Mouse (Mus musculus) brown adipose tissue, adult 24 weeks (tissue): ENCODE measurements at regions not wholly inside any gene's neighbourhood (a gene's known extent, or its start where the extent isn't known, plus 50 kb on each side); places are given as distances from the start of the nearest gene placed in this dataset.
A peak's percentile ranks its signal among the peaks of the same experiment; 100 is the strongest.

Experiments used
- H3K27ac ChIP-seq: fragments of 200-500 bp; replicated peaks from 2 replicates; pipeline ENCODE4 v1.5.1; 2012; ENCODE audit warnings: low read depth, mild to moderate bottlenecking, low read length
- H3K4me1 ChIP-seq: fragments of 200-500 bp; 2 replicates; pipeline ENCODE4 v1.6.1; 2012; ENCODE audit warnings: low read length, mixed read lengths; ENCODE audit not compliant: control insufficient read depth, insufficient read depth, insufficient read length
- H3K4me3 ChIP-seq: fragments of 200-500 bp; 2 replicates; pipeline ENCODE4 v1.5.1; 2012; ENCODE audit warnings: low read depth, mild to moderate bottlenecking, low read length, moderate library complexity; ENCODE audit not compliant: insufficient read depth

DNA sequence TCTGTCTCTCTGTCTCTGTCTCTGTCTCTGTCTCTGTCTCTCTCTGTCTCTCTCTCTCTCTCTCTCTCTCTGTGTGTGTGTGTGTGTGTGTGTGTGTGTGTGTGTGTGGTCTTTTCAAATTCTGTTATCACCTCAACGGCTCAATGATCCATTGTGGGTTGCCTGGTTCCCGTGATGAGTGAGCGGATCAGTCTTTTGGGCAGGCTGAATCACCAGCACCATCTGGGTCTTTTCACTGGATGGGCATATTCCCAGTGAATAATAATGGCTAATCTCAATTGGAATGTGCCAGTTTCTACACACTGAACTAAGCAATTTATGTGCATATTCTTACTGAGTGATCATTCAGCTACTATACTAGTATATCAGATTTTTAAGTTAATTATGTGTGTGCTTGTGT, 216.4 kb downstream of the Lmx1a start:
- no peak overlapping the region for H3K27ac ChIP-seq
- no peaks in the 10 kb centered on the region for H3K4me1 ChIP-seq
- H3K4me3 ChIP-seq = no peak overlapping the region

DNA sequence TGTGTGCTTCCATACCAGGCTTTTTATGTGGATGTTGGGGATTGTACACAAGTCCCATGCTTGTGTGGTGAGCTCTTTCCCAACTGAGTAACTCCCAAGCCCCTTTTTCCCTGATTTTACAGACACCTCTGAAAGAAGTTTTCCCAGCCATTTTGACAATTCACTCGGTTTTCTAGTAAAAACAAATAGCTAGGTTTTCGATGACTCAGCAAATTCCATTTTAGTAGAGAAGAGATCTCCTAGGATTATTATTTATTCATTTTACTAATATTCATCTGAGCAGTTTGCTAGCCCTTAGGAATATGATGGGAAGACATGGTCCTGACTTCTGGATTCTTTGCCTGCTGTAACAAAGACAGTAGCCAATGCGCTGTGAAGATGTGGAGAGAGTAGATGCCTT, 223.0 kb downstream of the Lmx1a start:
- H3K4me1 ChIP-seq = no peaks in the 10 kb centered on the region

DNA sequence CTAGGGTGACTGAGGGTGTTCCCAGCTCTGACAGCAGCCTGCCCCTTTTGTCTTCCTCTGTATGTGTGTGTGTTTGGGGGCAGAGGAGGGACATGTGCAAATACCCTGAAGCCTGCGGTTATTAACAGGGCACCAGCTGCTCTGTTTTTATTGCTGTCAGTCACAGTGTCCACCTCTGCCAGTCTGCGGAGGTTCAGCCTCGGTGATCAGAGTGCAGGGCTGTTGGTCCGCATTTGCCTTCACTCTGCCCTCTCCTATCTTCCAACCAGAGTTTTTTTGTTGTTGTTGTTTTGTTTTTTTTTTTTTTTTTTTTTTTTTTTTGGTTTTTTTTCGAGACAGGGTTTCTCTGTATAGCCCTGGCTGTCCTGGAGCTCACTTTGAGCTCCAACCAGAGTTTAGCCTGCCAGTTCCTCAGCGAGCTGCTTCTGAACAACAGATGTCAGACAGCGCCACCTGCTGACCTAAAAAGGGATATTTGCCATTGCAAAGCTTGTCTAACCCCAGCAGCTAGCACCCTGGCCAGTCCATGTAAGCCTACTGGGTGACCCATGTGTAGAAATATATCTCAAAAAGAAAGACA, 226.0 kb downstream of the Lmx1a start:
- no peak overlapping the region for H3K4me3 ChIP-seq
- no peaks in the 10 kb centered on the region for H3K4me1 ChIP-seq
- no peak overlapping the region for H3K27ac ChIP-seq

More for the DNA sequence above, 223.0 kb downstream of the Lmx1a start:
- no peak overlapping the region for H3K4me3 ChIP-seq
- no peak overlapping the region for H3K27ac ChIP-seq

DNA sequence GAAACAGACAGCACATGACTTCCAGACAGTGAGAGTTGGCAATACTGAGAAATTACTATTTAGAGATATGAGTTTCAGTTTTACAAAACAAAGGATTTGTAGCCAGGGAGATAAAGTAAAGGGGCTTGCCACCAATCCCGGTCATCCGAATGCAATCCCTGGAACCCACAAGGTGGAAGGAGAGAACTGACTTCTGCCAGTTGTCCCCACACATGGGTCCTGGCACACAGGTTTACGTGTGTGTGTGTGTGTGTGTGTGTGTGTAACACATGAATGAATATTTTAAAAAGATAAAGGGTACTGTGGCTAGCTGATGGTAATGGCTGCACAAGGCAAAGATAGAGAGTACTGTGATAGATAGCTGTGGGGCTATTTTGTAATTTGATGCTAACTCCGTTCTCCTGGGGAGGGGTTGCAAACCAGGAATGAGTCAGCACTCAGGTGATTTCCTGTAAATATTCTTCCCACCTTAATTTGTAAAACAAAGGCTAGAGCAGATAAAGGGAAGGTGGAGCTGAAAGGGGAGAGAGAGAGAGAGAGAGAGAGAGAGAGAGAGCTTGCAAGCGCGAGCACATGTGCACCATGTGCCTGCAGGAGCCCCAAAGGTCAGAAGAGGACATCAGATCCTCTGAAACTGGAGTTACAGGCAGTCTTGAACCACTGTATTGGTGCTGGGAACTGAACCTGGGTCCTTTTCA, 226.7 kb downstream of the Lmx1a start:
- Histone ChIP-seq H3K27ac (no peak overlapping the region), H3K4me3 (no peak overlapping the region)

DNA sequence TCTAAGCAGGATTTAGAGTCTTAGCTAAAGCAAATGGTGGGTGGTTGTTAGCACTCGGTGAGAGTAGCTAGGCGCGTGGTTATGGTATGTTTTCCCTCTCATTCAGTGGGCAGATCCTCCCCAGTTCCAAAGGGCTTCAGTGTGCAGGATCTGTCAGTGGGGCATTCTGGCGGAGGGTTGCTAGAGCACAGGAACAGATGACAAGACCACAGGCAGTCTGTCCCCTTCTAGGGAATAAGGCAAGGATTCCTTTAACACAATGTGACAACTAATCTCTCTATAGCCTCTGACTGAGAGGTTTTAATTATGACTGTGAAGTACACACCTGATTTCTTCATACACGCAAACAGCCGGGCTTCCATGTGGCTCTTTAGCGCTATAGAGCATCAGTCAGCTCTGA, 233.9 kb downstream of the Lmx1a start:
- Histone ChIP-seq H3K4me1 (no peaks in the 10 kb centered on the region), H3K4me3 (no peak overlapping the region), H3K27ac (no peak overlapping the region)

More for the DNA sequence above, 226.7 kb downstream of the Lmx1a start:
- H3K4me1 ChIP-seq = no peaks in the 10 kb centered on the region

- H3K4me3 ChIP-seq = no peak overlapping the region
- no peak overlapping the region for H3K27ac ChIP-seq
- no peaks in the 10 kb centered on the region for H3K4me1 ChIP-seq
Observed at GRCm38 (mm10) chr1:167928060-167928467, 239.0 kb downstream of the Lmx1a start.

- no peak overlapping the region for H3K27ac ChIP-seq
- peak overlapping the region; percentile 33 for H3K4me3 ChIP-seq
- no peaks in the 10 kb centered on the region for H3K4me1 ChIP-seq
Observed at GRCm38 (mm10) chr1:167929729-167930341, 240.8 kb downstream of the Lmx1a start.

DNA sequence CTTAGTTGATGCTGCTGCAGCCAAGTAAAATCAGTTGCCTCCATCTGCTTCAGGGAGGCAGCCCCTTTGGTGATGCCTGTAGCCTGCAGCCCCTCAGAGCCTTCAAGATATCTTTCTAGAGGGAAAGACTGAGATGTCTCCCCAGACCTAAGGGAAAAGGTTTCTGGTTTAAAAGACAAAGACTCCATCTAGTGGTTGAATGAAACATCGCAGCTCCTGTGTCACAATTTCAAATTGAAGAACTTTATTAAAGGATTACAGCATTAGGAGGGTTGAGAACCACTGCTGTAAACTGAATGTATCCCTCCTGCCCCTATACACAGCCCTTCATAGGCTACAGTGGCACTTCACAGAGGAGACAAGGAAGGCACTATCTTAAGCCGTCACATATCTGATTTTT, 243.1 kb downstream of the Lmx1a start:
- Histone ChIP-seq H3K4me1 (no peaks in the 10 kb centered on the region), H3K27ac (no peak overlapping the region), H3K4me3 (no peak overlapping the region)

DNA sequence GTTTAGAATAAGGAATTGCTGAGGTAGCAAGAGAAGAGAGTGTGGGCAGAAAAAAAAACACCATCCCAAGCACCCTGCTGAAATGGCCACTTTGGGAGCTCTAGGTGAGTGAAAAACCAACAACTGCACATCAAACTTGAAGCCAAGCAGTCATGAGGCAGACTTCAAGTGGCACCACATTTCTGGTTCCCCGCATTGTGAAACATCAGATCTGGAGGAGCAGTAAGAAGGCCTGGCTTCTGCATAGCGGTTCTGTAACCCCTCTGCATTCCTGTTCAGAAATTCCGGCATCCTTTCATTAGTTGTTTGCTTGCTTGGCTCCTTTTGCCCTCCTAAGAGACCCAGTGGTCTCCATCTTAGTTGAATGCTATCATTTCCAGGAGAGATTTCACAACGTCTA, 247.7 kb downstream of the Lmx1a start:
- Histone ChIP-seq H3K27ac (no peak overlapping the region), H3K4me3 (no peak overlapping the region), H3K4me1 (no peaks in the 10 kb centered on the region)

- Histone ChIP-seq H3K27ac (no peak overlapping the region), H3K4me1 (no peaks in the 10 kb centered on the region; the same call in 1 of the 2 replicates), H3K4me3 (no peak overlapping the region)
Observed at GRCm38 (mm10) chr1:167938176-167938575, 249.1 kb downstream of the Lmx1a start.

DNA sequence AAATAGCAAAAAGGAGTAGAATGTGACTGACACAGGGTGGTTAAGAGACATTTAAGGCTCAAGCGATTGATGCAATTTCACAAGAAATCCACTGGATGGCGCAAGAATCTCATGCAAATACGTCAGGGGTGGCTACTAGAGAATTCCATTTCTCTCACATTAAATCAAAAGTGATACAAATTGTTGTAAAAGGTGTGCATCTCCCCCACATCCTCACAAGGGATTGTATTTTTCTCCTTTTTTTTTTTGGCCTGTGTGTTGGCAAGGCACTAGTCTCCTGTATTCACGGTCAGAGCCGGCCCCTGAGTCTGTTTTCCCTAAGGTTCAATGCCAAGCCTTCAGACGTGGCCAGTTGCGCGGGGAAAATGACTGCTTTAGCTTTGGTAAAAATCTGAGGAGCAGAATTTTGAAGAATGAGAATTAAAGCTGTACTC, 253.0 kb downstream of the Lmx1a start:
- H3K4me3 ChIP-seq = no peak overlapping the region; the same call in 1 of the 2 replicates
- H3K27ac ChIP-seq = no peak overlapping the region
- no peaks in the 10 kb centered on the region; the same call in 1 of the 2 replicates for H3K4me1 ChIP-seq

DNA sequence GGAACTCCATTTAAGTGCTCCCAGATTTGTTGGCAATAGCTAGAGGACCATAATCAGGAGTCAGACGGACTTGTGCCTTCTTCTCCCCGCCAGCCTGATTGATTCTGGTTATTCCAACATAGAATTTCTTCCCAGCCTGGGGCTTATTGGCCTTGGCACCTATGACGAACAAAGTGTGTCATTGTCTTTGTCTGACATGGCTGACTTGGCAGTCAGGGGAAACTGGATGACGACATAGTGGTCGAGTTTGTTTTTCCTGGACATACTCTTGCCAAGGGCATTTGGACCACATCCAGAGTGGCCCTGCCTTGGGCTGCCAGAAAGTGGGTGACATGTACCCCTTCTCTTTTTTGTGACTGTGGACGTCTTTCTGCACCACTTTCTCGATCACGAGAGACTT, 254.1 kb downstream of the Lmx1a start:
- no peak overlapping the region for H3K4me3 ChIP-seq
- H3K27ac ChIP-seq = no peak overlapping the region
- H3K4me1 ChIP-seq = no peaks in the 10 kb centered on the region; the same call in 1 of the 2 replicates

DNA sequence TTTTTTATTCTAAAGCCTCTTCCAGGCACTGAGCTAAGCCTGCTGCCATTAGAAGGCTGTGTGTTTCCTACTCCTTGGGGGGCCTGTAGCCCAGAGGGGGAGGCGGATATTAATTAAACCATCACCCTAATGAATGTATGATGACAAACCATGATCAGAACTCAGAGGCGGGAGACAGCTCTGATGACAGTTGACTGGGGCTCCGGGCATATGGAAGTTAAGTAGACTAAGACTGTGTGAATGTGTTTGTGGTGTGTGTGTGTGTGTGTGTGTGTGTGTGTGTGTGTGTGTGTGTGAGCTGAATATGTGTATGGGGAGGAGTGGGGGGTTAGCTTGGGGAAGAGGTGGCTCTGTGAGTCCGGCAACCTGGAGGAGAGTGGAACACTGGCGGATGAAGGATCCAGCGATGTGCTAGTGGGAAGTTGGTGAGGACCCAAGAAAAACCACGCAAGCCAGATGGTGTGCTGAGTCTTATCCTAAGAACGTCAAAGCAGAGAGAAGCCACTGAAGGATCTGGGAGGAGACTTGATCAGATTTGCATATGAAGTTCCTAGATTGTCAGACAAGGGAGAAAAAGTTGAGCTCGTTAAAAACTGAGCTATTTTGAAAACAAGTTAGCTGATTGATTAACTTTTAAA, 256.7 kb downstream of the Lmx1a start:
- H3K27ac ChIP-seq = no peak overlapping the region
- H3K4me1 ChIP-seq = no peaks in the 10 kb centered on the region; the same call in 1 of the 2 replicates
- no peak overlapping the region for H3K4me3 ChIP-seq

GRCm38 (mm10) chr1:167947866-167948265, 258.8 kb downstream of the Lmx1a start:
- Histone ChIP-seq H3K4me3 (no peak overlapping the region), H3K27ac (no peak overlapping the region), H3K4me1 (no peaks in the 10 kb centered on the region)

DNA sequence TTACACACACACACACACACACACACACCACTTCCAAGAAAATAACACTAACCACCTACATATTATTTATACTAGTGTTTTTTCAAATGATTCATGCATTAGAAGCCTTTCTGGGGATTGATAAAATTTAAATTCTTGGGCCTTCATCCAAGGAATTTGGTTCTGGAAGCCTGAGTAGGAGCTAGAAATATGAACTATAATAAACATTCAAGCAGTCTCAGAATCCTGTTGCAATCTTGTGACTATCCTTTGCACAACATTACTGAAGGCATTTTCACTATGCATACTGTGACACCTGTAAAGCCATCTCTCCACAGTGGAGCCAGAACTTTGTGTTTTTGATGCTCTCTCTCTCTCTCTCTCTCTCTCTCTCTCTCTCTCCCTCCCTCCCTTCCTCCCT, 262.7 kb downstream of the Lmx1a start:
- Histone ChIP-seq H3K27ac (no peak overlapping the region), H3K4me1 (no peaks in the 10 kb centered on the region), H3K4me3 (no peak overlapping the region)
